Comparison of ENCODE assay signal across 11 mouse cellular contexts in genomic region chr10:60286546-60286945, GRCm38 (mm10). TPM values are rescaled to one million over a fixed set of nuclear protein-coding genes. Genes with fewer than 3 reads are reported as not detected.
DNase-seq lines count a peak whose midpoint lies in the region; ATAC-seq lines count a peak whose summit lies in the region.
"Had no signal": no experiment of that assay in that cellular context is flagged by ENCODE, and none has a peak within 500 bp of the region (broad histone marks: within the 10 kb centered on the region; RNA-seq: fewer than 3 reads in every experiment).

No protein-coding gene starts in this region.

- peak overlapping the region; percentile 73 for H3K27ac ChIP-seq in forebrain, embryonic 11.5 days (ENCODE audit: low read depth, low read length)
- H3K27ac ChIP-seq in limb, embryonic 13.5 days, result peak overlapping the region; percentile 33; the same call in 1 of the 2 replicates
- no peak overlapping the region for H3K27ac ChIP-seq in neural tube, embryonic 12.5 days

- peak; percentile 97 for DNase-seq in heart, adult 11 months
- no peak for DNase-seq in heart, postnatal 25 days (ENCODE audit: low spot score)
- no peak for DNase-seq in forebrain, embryonic 11.5 days (ENCODE audit: low spot score)
- DNase-seq in natural killer cell, adult 2 months (ENCODE audit: low spot score in 2 of 2), result no peak
- no peak for DNase-seq in thymus, postnatal 25 days
- DNase-seq in ovary, postnatal 14 days (ENCODE audit: low spot score), result no peak
- DNase-seq: left cerebral cortex, postnatal 4 days; lung, postnatal 36 days; retina, postnatal 1 day had no signal

- peaks cover 30% of the 10 kb centered on the region for H3K4me1 ChIP-seq in forebrain, embryonic 11.5 days (replicated peaks; ENCODE audit: control insufficient read depth, insufficient read depth, low read length)
- H3K4me1 ChIP-seq in limb, embryonic 13.5 days, result peaks cover 56% of the 10 kb centered on the region
- peaks cover 41% of the 10 kb centered on the region for H3K4me1 ChIP-seq in neural tube, embryonic 12.5 days

- no peak overlapping the region for H3K9ac ChIP-seq in forebrain, embryonic 11.5 days (ENCODE audit: low read length)
- no peak overlapping the region for H3K9ac ChIP-seq in limb, embryonic 13.5 days
- no peak overlapping the region for H3K9ac ChIP-seq in neural tube, embryonic 12.5 days

- H3K9me3 ChIP-seq in forebrain, embryonic 11.5 days (ENCODE audit: control insufficient read depth, low read length), result no peaks in the 10 kb centered on the region
- H3K9me3 ChIP-seq in limb, embryonic 13.5 days, result no peaks in the 10 kb centered on the region
- no peaks in the 10 kb centered on the region for H3K9me3 ChIP-seq in neural tube, embryonic 12.5 days

- WGBS in forebrain, embryonic 11.5 days, result 92% methylated on average over 7 of the region's 7 CpGs
- 91% methylated on average over 7 of the region's 7 CpGs for WGBS in limb, embryonic 13.5 days
- WGBS in neural tube, embryonic 12.5 days, result 93% methylated on average over 7 of the region's 7 CpGs

- no peak for ATAC-seq in forebrain, embryonic 11.5 days (replicated peaks; ENCODE audit: low FRiP score)
- no peak for ATAC-seq in limb, embryonic 13.5 days (ENCODE audit: low FRiP score, low read depth)
- ATAC-seq in neural tube, embryonic 12.5 days (ENCODE audit: low FRiP score, low read depth), result no peak

- H3K36me3 ChIP-seq in forebrain, embryonic 11.5 days (ENCODE audit: control insufficient read depth, insufficient read depth, low read length), result no peaks in the 10 kb centered on the region
- H3K36me3 ChIP-seq in limb, embryonic 13.5 days, result peaks cover 4% of the 10 kb centered on the region; the same call in 1 of the 2 replicates
- peaks cover 4% of the 10 kb centered on the region; the same call in 1 of the 2 replicates for H3K36me3 ChIP-seq in neural tube, embryonic 12.5 days

- intact Hi-C loops in heart, postnatal 25 days (cut with DNase I), result no loop called here

- H3K4me3 ChIP-seq in forebrain, embryonic 11.5 days (ENCODE audit: low read depth, low read length), result no peak overlapping the region
- no peak overlapping the region for H3K4me3 ChIP-seq in limb, embryonic 13.5 days
- H3K4me3 ChIP-seq in neural tube, embryonic 12.5 days, result no peak overlapping the region

- H3K27me3 ChIP-seq in forebrain, embryonic 11.5 days (ENCODE audit: control insufficient read depth, insufficient read depth, low read length), result no peaks in the 10 kb centered on the region
- no peaks in the 10 kb centered on the region for H3K27me3 ChIP-seq in limb, embryonic 13.5 days
- H3K27me3 ChIP-seq in neural tube, embryonic 12.5 days (replicated peaks), result no peaks in the 10 kb centered on the region

- H3K4me2 ChIP-seq in forebrain, embryonic 11.5 days (ENCODE audit: low read depth, low read length, severe bottlenecking), result no peak overlapping the region
- H3K4me2 ChIP-seq in limb, embryonic 13.5 days (replicated peaks), result no peak overlapping the region
- H3K4me2 ChIP-seq in neural tube, embryonic 12.5 days (replicated peaks), result peak overlapping the region; percentile 47

RNA-seq across cellular contexts. Expression of gene Psap, which starts 9.1 kb away (rescaled TPM):
- 1,000 to 10,000 TPM in 1 of 2 experiments, 100 to 1,000 TPM in 1; 984 to 1,036 TPM for total RNA-seq in heart, postnatal 25 days (2021)
- 63.6 and 74.2 TPM in 2 replicates for polyA plus RNA-seq in forebrain, embryonic 11.5 days (2014; fragmentation: Nextera tagmentation; extraction: Ambion mirVana)
- polyA plus RNA-seq in limb, embryonic 13.5 days (2015; fragmentation: Nextera tagmentation; extraction: Ambion mirVana), result 103 and 104 TPM in 2 replicates
- 101 and 109 TPM in 2 replicates for polyA plus RNA-seq in neural tube, embryonic 12.5 days (2016; fragmentation: Nextera tagmentation; extraction: Ambion mirVana)
